Mouse (Mus musculus) hematopoietic multipotent progenitor cell, adult 10-12 weeks (in vitro differentiated cells): ENCODE data around the gene Zfp146. TPM values are rescaled to one million over a fixed set of nuclear protein-coding genes. Genes with fewer than 3 reads are reported as not detected.

Experiments used
- polyA plus RNA-seq: library from polyadenylated mRNA; stranded (reverse); fragments of >175 nt; gene quantifications from 2 replicates; pipeline ENCODE4 v1.2.3, GENCODE M21; 2012; ENCODE audit warnings: low replicate concordance

Gene Zfp146
- 3.8 and 4.4 TPM in 2 replicates for polyA plus RNA-seq

GRCm38 (mm10) chr7:30169583-30170282 lies at the start of gene Zfp146:
TSS of gene Zfp146 (minus strand) at chr7:30169750.

GRCm38 (mm10) chr7:30198481-30198971 lies 29.0 kb upstream of the Zfp146 start, which contains the start of gene Capns1:
TSS of gene Capns1 (minus strand) at chr7:30198811.

GRCm38 (mm10) chr7:30183879-30184289 lies 14.3 kb upstream of the Zfp146 start, which contains the start of gene Cox7a1:
TSS of gene Cox7a1 (plus strand) at chr7:30184144.

GRCm38 (mm10) chr7:30121308-30122187 lies 48.0 kb downstream of the Zfp146 start, which contains the start of gene Zfp382:
TSS of gene Zfp382 (plus strand) at chr7:30121942.

Other genes starting within 250 kb of the Zfp146 start
- gene Zfp74, start 215.7 kb downstream of the Zfp146 start, polyA plus RNA-seq, result 3.1 and 10.3 TPM in 2 replicates
- gene Zfp568, start 185.8 kb downstream of the Zfp146 start, polyA plus RNA-seq, result 1.4 and 3.4 TPM in 2 replicates
- 0.10 and 0.27 TPM in 2 replicates for gene Zfp14, start 118.4 kb downstream of the Zfp146 start, polyA plus RNA-seq
- 0.17 and 0.33 TPM in 2 replicates for gene Zfp82, start 96.8 kb downstream of the Zfp146 start, polyA plus RNA-seq
- gene Gm26920, start 79.3 kb downstream of the Zfp146 start, polyA plus RNA-seq, result not detected in 2 replicates
- gene Zfp566, start 79.2 kb downstream of the Zfp146 start, polyA plus RNA-seq, result 0.85 and 3.5 TPM in 2 replicates
- gene Zfp260, start 75.0 kb downstream of the Zfp146 start, polyA plus RNA-seq, result 0.83 and 1.9 TPM in 2 replicates
- 8.0 and 18.8 TPM in 2 replicates for gene Zfp382, start 47.8 kb downstream of the Zfp146 start, polyA plus RNA-seq
- gene Cox7a1, start 14.4 kb upstream of the Zfp146 start, polyA plus RNA-seq, result 1.1 and 1.4 TPM in 2 replicates
- gene Capns1, start 29.1 kb upstream of the Zfp146 start, polyA plus RNA-seq, result 89.2 and 120 TPM in 2 replicates
- 34.0 and 41.8 TPM in 2 replicates for gene Polr2i, start 62.2 kb upstream of the Zfp146 start, polyA plus RNA-seq
- 19.3 and 21.9 TPM in 2 replicates for gene Tbcb, start 62.5 kb upstream of the Zfp146 start, polyA plus RNA-seq
- not detected in 2 replicates for gene Ovol3, start 66.0 kb upstream of the Zfp146 start, polyA plus RNA-seq
- gene Thap8, start 110.3 kb upstream of the Zfp146 start, polyA plus RNA-seq, result not detected in 2 replicates
- gene Wdr62, start 110.7 kb upstream of the Zfp146 start, polyA plus RNA-seq, result 5.0 and 25.2 TPM in 2 replicates
- 2.8 and 14.0 TPM in 2 replicates for gene Clip3, start 122.0 kb upstream of the Zfp146 start, polyA plus RNA-seq
- 114 and 225 TPM in 2 replicates for gene Alkbh6, start 139.0 kb upstream of the Zfp146 start, polyA plus RNA-seq
- 3.5 and 6.2 TPM in 2 replicates for gene Syne4, start 145.1 kb upstream of the Zfp146 start, polyA plus RNA-seq
- gene E130208F15Rik, start 152.0 kb upstream of the Zfp146 start, polyA plus RNA-seq, result 1.2 and 3.5 TPM in 2 replicates
- 7.3 and 13.8 TPM in 2 replicates for gene Sdhaf1, start 154.1 kb upstream of the Zfp146 start, polyA plus RNA-seq
- gene Lrfn3, start 193.0 kb upstream of the Zfp146 start, polyA plus RNA-seq, result 0.09 and 0.16 TPM in 2 replicates
- 103 and 543 TPM in 2 replicates for gene Tyrobp, start 244.0 kb upstream of the Zfp146 start, polyA plus RNA-seq